Mouse (Mus musculus): ENCODE results near the gene Mag.

GRCm38 (mm10) chr7:30962862-30963261 is 48.2 kb upstream of the Mag start:
- no peak for TF ChIP-seq CTCF (IDR thresholded peaks at IDR 0.05; ENCODE audit: extremely low read depth, insufficient read length, insufficient replicate concordance, low read depth, low read length)
- no peak for TF ChIP-seq POLR2A (IDR thresholded peaks at IDR 0.05; ENCODE audit: low read depth, low read length)

Measured in small intestine, adult 2 months (tissue).